Mouse (Mus musculus) heart, adult 2 months (tissue): ENCODE results near the gene M6pr. TPM values are rescaled to one million over a fixed set of nuclear protein-coding genes. Genes with fewer than 3 reads are reported as not detected.

ENCODE experiments used
- DNase-seq, 2 experiments: peaks; one replicate each; pipeline ENCODE4 v3.0.0; 2021
- H3K27ac ChIP-seq: fragments of 200-600 bp; 2 replicates; pipeline ENCODE4 v1.8.1; 2022
- H3K27me3 ChIP-seq: fragments of 200-500 bp; 2 replicates; pipeline ENCODE4 v1.6.1; 2012; ENCODE audit warnings: mild to moderate bottlenecking, low read length, inconsistent platforms, mixed read lengths; ENCODE audit not compliant: control insufficient read depth, insufficient read depth
- H3K36me3 ChIP-seq: fragments of 200-500 bp; 2 replicates; pipeline ENCODE4 v1.6.1; 2012; ENCODE audit warnings: low read length, inconsistent platforms; ENCODE audit not compliant: control insufficient read depth, insufficient read depth
- H3K4me1 ChIP-seq: fragments of 200-500 bp; 2 replicates; pipeline ENCODE4 v1.6.1; 2011; ENCODE audit warnings: low read length; ENCODE audit not compliant: control insufficient read depth, insufficient read depth
- H3K4me3 ChIP-seq: fragments of 200-600 bp; 2 replicates; pipeline ENCODE4 v1.8.1; 2022
- H3K79me2 ChIP-seq: fragments of 200-500 bp; replicated peaks from 2 replicates; pipeline ENCODE4 v1.6.1; 2012; ENCODE audit warnings: mild to moderate bottlenecking, inconsistent platforms, low read length, moderate library complexity, mixed read lengths; ENCODE audit not compliant: control insufficient read depth, insufficient read depth
- H3K9ac ChIP-seq: fragments of 200-500 bp; 2 replicates; pipeline ENCODE4 v1.6.1; 2012; ENCODE audit warnings: low read depth, mild to moderate bottlenecking, control low read depth, inconsistent platforms, low read length, mixed read lengths
- CTCF ChIP-seq: fragments of 200-600 bp; IDR thresholded peaks from 2 replicates; pipeline ENCODE4 v1.8.1; 2022; ENCODE audit warnings: antibody characterized with exemption, mild to moderate bottlenecking, moderate library complexity
- EP300 ChIP-seq: fragments of 200-500 bp; IDR thresholded peaks from 2 replicates; pipeline ENCODE4 v1.6.1; 2011; ENCODE audit warnings: low read depth, low read length, control low read depth; ENCODE audit not compliant: insufficient read depth
- POLR2A ChIP-seq: fragments of 200-500 bp; IDR thresholded peaks from 2 replicates; pipeline ENCODE4 v1.6.1; 2011; ENCODE audit warnings: mild to moderate bottlenecking, low read depth, low read length, control low read depth; ENCODE audit not compliant: insufficient read depth
- WGBS: fragments of 180-500 bp; shearing (Covaris S2); methylation state at CpG from one replicate; pipeline ENCODE4 v1.1.7; 2018; 5-methylcytosine and 5-hydroxymethylcytosine counted together
- intact Hi-C: fragments of 180-260 bp; cut with DNase I; formaldehyde crosslinking; loops from one replicate; pipeline ENCODE4 v1.15.1; 2025
- polyA plus RNA-seq: library from polyadenylated mRNA; depleted of rRNA; stranded (reverse); fragments of >200 nt; gene quantifications from 2 replicates; pipeline ENCODE4 v1.2.3, GENCODE M21; 2012; rRNA removed
- total RNA-seq, 2 experiments: library from RNA; stranded (reverse); gene quantifications; 2 replicates each; pipeline ENCODE4 v1.2.3; 2021

The M6pr gene
- total and polyA plus RNA-seq, 3 experiments: 27.6 to 43.2 (median 39.8) TPM

- Histone ChIP-seq H3K9ac (no peak overlapping the region), H3K4me3 (no peak overlapping the region), H3K79me2 (no peaks in the 10 kb centered on the region), H3K27ac (no peak overlapping the region), H3K36me3 (no peaks in the 10 kb centered on the region), H3K4me1 (no peaks in the 10 kb centered on the region), H3K27me3 (no peaks in the 10 kb centered on the region)
- WGBS: 47% methylated on average over 9 of the region's 9 CpGs
- intact Hi-C loops: no loop called here
- DNase-seq: no peak
- TF ChIP-seq CTCF: no peak
- TF ChIP-seq EP300: no peak
- no peak for TF ChIP-seq POLR2A
These were observed 47.4 kb downstream of the M6pr start for GRCm38 (mm10) chr6:122355909-122356308.

GRCm38 (mm10) chr6:122357089-122357488, 48.6 kb downstream of the M6pr start:
- WGBS: 87% methylated on average over 1 of the region's 1 CpGs
- no peaks in the 10 kb centered on the region for H3K27me3 ChIP-seq
- no peaks in the 10 kb centered on the region for H3K4me1 ChIP-seq
- DNase-seq: no peak
- H3K9ac ChIP-seq: no peak overlapping the region
- intact Hi-C loops: no loop called here
- no peak overlapping the region for H3K4me3 ChIP-seq
- H3K79me2 ChIP-seq: no peaks in the 10 kb centered on the region
- no peaks in the 10 kb centered on the region for H3K36me3 ChIP-seq
- no peak overlapping the region for H3K27ac ChIP-seq
- TF ChIP-seq EP300 (no peak), CTCF (no peak), POLR2A (no peak)

GRCm38 (mm10) chr6:122365706-122366105, 57.2 kb downstream of the M6pr start:
- Histone ChIP-seq H3K9ac (no peak overlapping the region), H3K36me3 (no peaks in the 10 kb centered on the region), H3K27me3 (no peaks in the 10 kb centered on the region), H3K27ac (no peak overlapping the region), H3K4me3 (no peak overlapping the region), H3K4me1 (no peaks in the 10 kb centered on the region), H3K79me2 (no peaks in the 10 kb centered on the region)
- intact Hi-C loops: no loop called here
- WGBS: 50% methylated on average over 3 of the region's 3 CpGs
- TF ChIP-seq POLR2A (no peak), CTCF (no peak), EP300 (no peak)
- no peak for DNase-seq

GRCm38 (mm10) chr6:122366287-122366686, 57.8 kb downstream of the M6pr start:
- Histone ChIP-seq H3K36me3 (no peaks in the 10 kb centered on the region), H3K27ac (no peak overlapping the region), H3K9ac (no peak overlapping the region), H3K79me2 (no peaks in the 10 kb centered on the region), H3K27me3 (no peaks in the 10 kb centered on the region), H3K4me1 (no peaks in the 10 kb centered on the region), H3K4me3 (no peak overlapping the region)
- intact Hi-C loops: no loop called here
- no peak for DNase-seq
- TF ChIP-seq POLR2A: no peak
- TF ChIP-seq CTCF: no peak
- no peak for TF ChIP-seq EP300
- 47% methylated on average over 2 of the region's 2 CpGs for WGBS

GRCm38 (mm10) chr6:122366976-122367375, 58.5 kb downstream of the M6pr start:
- TF ChIP-seq POLR2A (no peak), EP300 (no peak), CTCF (no peak)
- WGBS: 47% methylated on average over 3 of the region's 3 CpGs
- no peak overlapping the region for H3K4me3 ChIP-seq

More at GRCm38 (mm10) chr6:122366976-122367375, 58.5 kb downstream of the M6pr start:
- DNase-seq: no peak
- no peak overlapping the region for H3K9ac ChIP-seq
- H3K79me2 ChIP-seq: no peaks in the 10 kb centered on the region
- H3K4me1 ChIP-seq: no peaks in the 10 kb centered on the region
- no peak overlapping the region for H3K27ac ChIP-seq
- H3K27me3 ChIP-seq: no peaks in the 10 kb centered on the region
- intact Hi-C loops: no loop called here
- H3K36me3 ChIP-seq: no peaks in the 10 kb centered on the region

Other genes with a start within 250 kb of the M6pr start
- gene Klrg1, start 25.8 kb upstream of the M6pr start, total RNA-seq: not detected
- gene Klrg1, start 25.8 kb upstream of the M6pr start, polyA plus RNA-seq: 0.31 TPM in 1 of 2 replicates, not detected in the other
- gene Phc1, start 31.8 kb downstream of the M6pr start, total RNA-seq: 10 to 100 TPM; 17.3 to 22.2 TPM
- 11.9 and 13.4 TPM in 2 replicates for gene Phc1, start 31.8 kb downstream of the M6pr start, polyA plus RNA-seq
- not detected for gene Rimklb, start 190.0 kb downstream of the M6pr start, total RNA-seq
- 0.04 and 0.12 TPM in 2 replicates for gene Rimklb, start 190.0 kb downstream of the M6pr start, polyA plus RNA-seq
- 10 to 100 TPM; 20.5 to 22.4 TPM for gene Mfap5, start 197.1 kb downstream of the M6pr start, total RNA-seq
- gene Mfap5, start 197.1 kb downstream of the M6pr start, polyA plus RNA-seq: 113 and 156 TPM in 2 replicates
- not detected for gene Aicda, start 245.1 kb downstream of the M6pr start, total RNA-seq
- not detected in 2 replicates for gene Aicda, start 245.1 kb downstream of the M6pr start, polyA plus RNA-seq